Mouse (Mus musculus): ENCODE data around the gene Hacl1. TPM values are rescaled to one million over a fixed set of nuclear protein-coding genes. Genes with fewer than 3 reads are reported as not detected.

The Hacl1 gene
- total RNA-seq, 2 experiments from 2014 or later = 7.3 to 8.1 TPM

GRCm38 (mm10) chr14:31591243-31591642 lies 49.8 kb downstream of the Hacl1 start, which contains the start of gene Colq:
Gene Colq (minus strand): TSS chr14:31591343.
- no peak for DNase-seq
- intact Hi-C loops (cut with DNase I; ENCODE audit: low total_unique reads) = no loop called here

GRCm38 (mm10) chr14:31586451-31586850 lies 54.6 kb downstream of the Hacl1 start:
- no peak for DNase-seq
- intact Hi-C loops (cut with DNase I; ENCODE audit: low total_unique reads) = no loop called here

DNA sequence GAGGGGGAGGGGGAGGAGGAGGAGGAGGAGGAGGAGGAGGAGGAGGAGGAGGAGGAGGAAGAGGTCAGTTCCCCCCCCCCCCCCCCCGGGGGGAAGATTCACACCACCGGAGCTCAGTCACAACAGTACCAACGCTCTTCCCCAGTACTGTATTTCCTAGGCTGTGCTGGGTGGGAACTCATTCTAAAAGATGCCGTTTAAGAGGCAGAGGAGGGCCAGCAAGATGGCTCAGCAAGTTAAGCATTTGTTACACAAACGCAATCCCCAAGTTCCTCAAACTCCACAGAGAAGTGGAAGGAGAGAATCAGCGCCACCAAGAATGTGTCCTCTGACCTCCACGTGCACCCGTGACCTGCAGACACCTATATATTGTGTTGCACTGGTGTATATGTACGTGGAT lies 58.0 kb downstream of the Hacl1 start:
- no peak for DNase-seq
- intact Hi-C loops (cut with DNase I; ENCODE audit: low total_unique reads) = no loop called here

DNA sequence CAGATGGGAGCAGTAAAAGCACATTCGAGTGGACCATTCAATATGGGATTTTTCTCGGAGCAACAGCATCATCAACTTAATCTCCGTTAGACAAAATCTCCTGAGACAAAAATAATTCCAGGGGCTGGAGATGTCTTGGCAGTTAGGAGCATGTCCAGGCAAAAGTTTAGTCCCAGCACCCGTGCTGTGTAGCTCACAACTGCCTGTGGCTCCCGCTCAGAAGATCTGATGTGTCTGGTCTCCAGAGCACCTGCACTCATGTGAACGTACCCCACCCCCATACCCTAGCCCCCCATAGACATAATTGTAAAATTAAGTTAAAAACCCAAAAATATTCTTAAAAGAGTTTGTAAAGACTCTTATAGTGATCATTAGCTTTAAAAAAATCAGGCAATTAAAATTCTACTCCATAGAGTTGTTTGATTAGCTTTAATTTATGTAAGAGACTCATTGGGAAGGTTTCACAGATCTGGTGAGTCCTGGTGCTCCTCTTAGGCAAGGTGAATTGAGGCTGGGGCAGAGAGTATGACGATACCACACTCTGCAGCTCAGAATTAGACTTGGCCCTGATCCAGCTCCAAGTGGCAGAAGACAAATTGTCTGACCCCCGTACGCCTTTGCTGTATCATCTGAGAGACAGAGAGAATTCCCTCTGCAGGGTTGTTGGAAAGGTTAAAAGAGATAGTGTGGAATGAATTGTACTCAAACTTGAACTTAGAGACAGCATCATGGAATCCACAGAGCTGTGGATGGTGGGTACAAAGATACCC lies 62.9 kb downstream of the Hacl1 start:
- intact Hi-C loops (cut with DNase I; ENCODE audit: low total_unique reads) = no loop called here
- DNase-seq = no peak

GRCm38 (mm10) chr14:31576846-31577697 lies 64.0 kb downstream of the Hacl1 start:
- intact Hi-C loops (cut with DNase I; ENCODE audit: low total_unique reads) = no loop called here
- DNase-seq = no peak

DNA sequence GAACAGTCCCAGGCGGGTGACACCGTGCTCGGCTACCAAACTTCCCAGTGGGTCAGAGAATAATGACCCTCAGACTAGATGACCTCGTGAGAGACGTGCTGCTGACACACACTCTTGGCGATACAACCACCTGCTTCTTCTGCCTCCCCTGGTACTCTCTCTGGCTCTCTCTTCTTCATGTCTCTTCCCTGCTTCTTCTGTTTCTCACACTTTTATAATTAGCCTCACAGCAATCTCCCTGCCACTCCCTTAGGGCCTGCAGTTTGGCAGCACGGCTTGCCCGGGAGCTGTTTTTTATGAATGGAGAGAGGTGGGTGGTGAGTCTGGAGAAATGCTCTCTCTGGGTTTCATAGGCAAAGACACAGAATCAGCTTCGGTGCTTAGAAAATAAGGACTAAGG lies 65.2 kb downstream of the Hacl1 start:
- DNase-seq = peak; percentile 21
- intact Hi-C loops (cut with DNase I; ENCODE audit: low total_unique reads) = no loop called here

DNA sequence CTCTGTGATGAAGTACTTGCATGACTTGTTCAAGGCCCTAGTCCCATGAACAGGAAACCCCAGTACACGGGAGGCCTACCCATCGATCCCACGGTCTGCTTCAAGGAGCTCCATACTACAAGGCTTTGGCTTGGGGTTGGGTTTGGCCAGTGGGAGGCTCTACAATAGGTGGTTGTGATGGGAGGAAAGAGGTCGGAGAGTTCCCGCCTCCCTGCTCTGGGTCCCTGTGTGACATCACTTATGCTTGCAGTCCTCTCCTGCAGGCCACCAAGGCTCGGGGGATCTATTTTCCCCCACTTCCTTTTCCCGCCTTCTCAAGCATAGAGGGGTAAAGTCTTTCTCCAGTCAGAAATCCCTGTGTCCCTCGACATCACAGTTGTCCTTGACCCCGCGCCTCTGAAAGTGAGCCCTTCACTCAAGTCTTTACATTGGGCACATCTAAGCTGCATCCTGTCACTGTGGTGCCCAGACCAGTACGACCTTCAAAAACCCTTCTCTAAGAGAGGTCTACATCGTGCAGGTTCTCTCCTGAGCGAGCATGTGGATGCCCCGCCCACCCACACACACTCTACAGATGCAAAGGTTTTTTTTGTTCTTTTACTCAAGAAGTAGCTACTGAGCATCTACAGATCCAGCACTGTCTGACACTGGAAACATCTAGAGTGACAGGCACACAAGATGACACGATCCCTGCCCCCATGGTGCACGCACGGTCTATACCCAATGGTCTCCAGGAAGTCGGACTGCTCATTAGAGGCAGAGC lies 66.0 kb downstream of the Hacl1 start:
- no peak for DNase-seq
- intact Hi-C loops (cut with DNase I; ENCODE audit: low total_unique reads) = no loop called here

DNA sequence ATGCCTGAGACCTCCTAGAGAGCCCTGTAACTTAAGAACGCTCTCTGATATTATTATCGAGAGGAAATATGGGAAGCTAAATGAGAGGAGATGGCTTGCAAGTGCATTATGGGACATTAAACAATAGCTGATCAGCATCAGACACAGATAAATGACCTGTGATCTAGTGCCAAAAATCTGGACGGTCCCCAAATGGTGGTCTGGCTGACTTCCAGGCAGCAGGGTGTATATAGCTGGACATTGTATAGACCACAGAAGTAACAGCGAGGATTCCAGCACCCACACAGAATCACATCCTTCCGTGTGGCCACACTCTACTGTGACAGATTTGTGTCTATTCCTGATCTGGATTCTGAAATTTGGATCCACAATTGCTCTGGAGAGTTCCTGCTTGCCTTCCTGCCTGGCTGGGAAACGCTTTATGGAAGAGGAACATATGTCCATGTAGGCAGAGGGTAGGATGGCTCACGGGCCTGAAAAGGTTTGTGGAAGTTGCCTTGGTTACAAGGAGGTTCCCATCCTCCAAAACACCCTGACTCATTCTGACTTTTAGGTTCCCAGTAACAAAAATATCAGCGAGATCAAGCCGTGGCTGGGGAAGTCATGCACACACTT lies 68.4 kb downstream of the Hacl1 start:
- DNase-seq = no peak
- intact Hi-C loops (cut with DNase I; ENCODE audit: low total_unique reads) = no loop called here

DNA sequence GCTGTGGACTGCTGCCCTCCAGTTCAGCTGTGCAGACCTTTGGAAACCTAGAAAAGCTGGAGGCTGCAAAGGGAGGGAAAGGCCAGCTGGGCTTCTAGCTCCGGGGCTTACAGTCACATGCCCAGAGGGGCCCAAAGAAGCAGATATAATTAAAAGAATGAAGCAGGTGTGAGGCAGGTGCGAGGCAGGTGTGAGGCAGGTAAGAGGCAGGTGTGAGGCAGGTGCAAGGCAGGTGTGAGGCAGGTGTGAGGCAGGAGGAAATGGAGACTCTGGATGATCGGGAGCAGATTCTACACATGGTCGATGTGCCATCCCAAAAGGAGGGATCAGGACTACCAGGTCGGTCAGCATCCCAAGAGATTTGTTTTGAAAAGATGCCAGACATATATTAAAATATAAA lies 69.7 kb downstream of the Hacl1 start:
- no peak for DNase-seq
- intact Hi-C loops (cut with DNase I; ENCODE audit: low total_unique reads) = no loop called here

- intact Hi-C loops (cut with DNase I; ENCODE audit: low total_unique reads) = no loop called here
These were observed 70.7 kb downstream of the Hacl1 start for GRCm38 (mm10) chr14:31570131-31570951.

GRCm38 (mm10) chr14:31569151-31569631 lies 71.9 kb downstream of the Hacl1 start:
- intact Hi-C loops (cut with DNase I; ENCODE audit: low total_unique reads) = no loop called here
- DNase-seq = peak; percentile 47

More at GRCm38 (mm10) chr14:31570131-31570951, 70.7 kb downstream of the Hacl1 start:
- DNase-seq = no peak

GRCm38 (mm10) chr14:31565478-31566212 lies 75.4 kb downstream of the Hacl1 start:
- no peak for DNase-seq
- intact Hi-C loops (cut with DNase I; ENCODE audit: low total_unique reads) = no loop called here

GRCm38 (mm10) chr14:31564452-31565179 lies 76.5 kb downstream of the Hacl1 start:
- DNase-seq = peak; percentile 45
- intact Hi-C loops (cut with DNase I; ENCODE audit: low total_unique reads) = no loop called here

- intact Hi-C loops (cut with DNase I; ENCODE audit: low total_unique reads) = no loop called here
- peak; percentile 22 for DNase-seq
These were observed 80.2 kb downstream of the Hacl1 start for GRCm38 (mm10) chr14:31560886-31561285.

DNA sequence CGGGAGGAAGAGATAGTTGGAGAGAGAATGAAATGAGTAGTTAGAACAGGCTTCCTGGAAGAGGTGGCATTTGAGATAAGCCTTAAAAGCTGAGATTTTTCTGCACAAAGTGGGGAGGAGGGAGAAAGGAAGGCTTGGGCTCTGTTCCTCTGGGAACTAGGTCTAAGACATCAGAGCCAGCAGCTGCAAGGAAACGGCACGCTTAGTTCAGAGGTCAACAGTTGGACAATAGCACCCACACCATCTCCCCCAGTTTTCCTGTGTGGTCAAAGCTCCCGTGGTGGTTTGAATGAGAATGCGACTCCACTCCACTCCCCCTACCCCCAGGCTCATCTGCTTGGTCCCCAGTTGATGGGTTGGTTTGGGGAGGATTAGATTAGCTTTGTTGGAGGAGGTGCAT lies 81.9 kb downstream of the Hacl1 start:
- DNase-seq = no peak

GRCm38 (mm10) chr14:31557784-31558183 lies 83.3 kb downstream of the Hacl1 start:
- DNase-seq = peak; percentile 42
- intact Hi-C loops (cut with DNase I; ENCODE audit: low total_unique reads) = no loop called here

More for the DNA sequence above, 81.9 kb downstream of the Hacl1 start:
- intact Hi-C loops (cut with DNase I; ENCODE audit: low total_unique reads) = no loop called here

- DNase-seq = peak; percentile 65
- intact Hi-C loops (cut with DNase I; ENCODE audit: low total_unique reads) = no loop called here
These were observed 83.8 kb downstream of the Hacl1 start for GRCm38 (mm10) chr14:31557273-31557672.
